Mouse (Mus musculus) regulatory T cell (primary cell): Measurements from ENCODE around the gene Ptafr.

Experiments
- in situ Hi-C: fragments of 300-600 bp; cut with MboI, MseI; formaldehyde crosslinking; loops from one replicate; pipeline ENCODE4 v1.15.1; 2025; ENCODE audit warnings: high pct_unique_total_duplicates

Ptafr gene

GRCm38 (mm10) chr4:132563965-132564364, at the start of gene Ptafr:
Ptafr (plus strand) TSS chr4:132564067.
- in situ Hi-C loops = no loop called here

GRCm38 (mm10) chr4:132514555-132515135, 49.2 kb upstream of the Ptafr start:
- in situ Hi-C loops = no loop called here

- in situ Hi-C loops = no loop called here
These were observed 48.3 kb upstream of the Ptafr start for GRCm38 (mm10) chr4:132515369-132516155.

GRCm38 (mm10) chr4:132518066-132518465, 45.8 kb upstream of the Ptafr start:
- in situ Hi-C loops = no loop called here

GRCm38 (mm10) chr4:132519188-132519587, 44.7 kb upstream of the Ptafr start:
- in situ Hi-C loops = no loop called here

GRCm38 (mm10) chr4:132524321-132524741, 39.5 kb upstream of the Ptafr start:
- in situ Hi-C loops = no loop called here

GRCm38 (mm10) chr4:132524808-132525207, 39.1 kb upstream of the Ptafr start:
- in situ Hi-C loops = loop anchor here (5.0 kb wide), 1 partner anchor 113 kb away; no protein-coding TSS in a partner anchor

GRCm38 (mm10) chr4:132526678-132527077, 37.2 kb upstream of the Ptafr start:
- in situ Hi-C loops = loop anchor here (5.0 kb wide), 1 partner anchor 114 kb away; no protein-coding TSS in a partner anchor

GRCm38 (mm10) chr4:132527917-132528522, 35.8 kb upstream of the Ptafr start:
- in situ Hi-C loops = loop anchor here (5.0 kb wide), 1 partner anchor 116 kb away; no protein-coding TSS in a partner anchor

GRCm38 (mm10) chr4:132529344-132529743, 34.5 kb upstream of the Ptafr start:
- in situ Hi-C loops = loop anchor here (5.0 kb wide), 1 partner anchor 117 kb away; no protein-coding TSS in a partner anchor

- in situ Hi-C loops = no loop called here
These were observed 33.6 kb upstream of the Ptafr start for GRCm38 (mm10) chr4:132530033-132530804.

- in situ Hi-C loops = no loop called here
These were observed 31.4 kb upstream of the Ptafr start for GRCm38 (mm10) chr4:132532496-132532895.

- in situ Hi-C loops = no loop called here
These were observed 30.6 kb upstream of the Ptafr start, which contains the start of gene Atpif1 for GRCm38 (mm10) chr4:132532981-132533916. Atpif1 (minus strand) TSS chr4:132533659.

- in situ Hi-C loops = no loop called here
These were observed 28.3 kb upstream of the Ptafr start, which contains the start of gene Dnajc8 for GRCm38 (mm10) chr4:132535406-132536121. Dnajc8 (plus strand) TSS chr4:132535550.

GRCm38 (mm10) chr4:132539481-132539880, 24.4 kb upstream of the Ptafr start:
- in situ Hi-C loops = no loop called here

GRCm38 (mm10) chr4:132541413-132541812, 22.5 kb upstream of the Ptafr start:
- in situ Hi-C loops = no loop called here

GRCm38 (mm10) chr4:132542724-132543123, 21.1 kb upstream of the Ptafr start:
- in situ Hi-C loops = no loop called here

GRCm38 (mm10) chr4:132545851-132546250, 18.0 kb upstream of the Ptafr start:
- in situ Hi-C loops = no loop called here

- in situ Hi-C loops = no loop called here
These were observed 9.6 kb upstream of the Ptafr start for GRCm38 (mm10) chr4:132554221-132554620.

GRCm38 (mm10) chr4:132554653-132555052, 9.2 kb upstream of the Ptafr start:
- in situ Hi-C loops = loop anchor here (5.0 kb wide), 2 partner anchors 53 to 113 kb away; no protein-coding TSS in a partner anchor
